Mouse (Mus musculus) forebrain, postnatal 0 days (tissue): Measurements from ENCODE around the gene Upk1a. TPM values are rescaled to one million over a fixed set of nuclear protein-coding genes. Genes with fewer than 3 reads are reported as not detected.
A peak's percentile ranks its signal among the peaks of the same experiment; 100 is the strongest.

Experiments
- ATAC-seq: fragments of 200-750 bp; cut with Nextera tagmentation; 2 replicates; pipeline ENCODE4 v1.8.0; 2017; ENCODE audit warnings: mild to moderate bottlenecking, moderate library complexity
- DNase-seq: peaks from one replicate; pipeline ENCODE4 v3.0.0-alpha.2; 2015
- H3K27ac ChIP-seq: fragments of 300-500 bp; sonication (generic); 2 replicates; pipeline ENCODE4 v1.5.1; 2014; ENCODE audit warnings: low read depth, mild to moderate bottlenecking, antibody characterized with exemption, low read length, moderate library complexity, mixed read lengths
- H3K27me3 ChIP-seq: fragments of 300-500 bp; sonication (generic); 2 replicates; pipeline ENCODE4 v1.6.1; 2014; ENCODE audit warnings: mild to moderate bottlenecking, low read length, mixed read lengths; ENCODE audit not compliant: insufficient read depth
- H3K36me3 ChIP-seq: fragments of 300-500 bp; sonication (generic); 2 replicates; pipeline ENCODE4 v1.6.1; 2014; ENCODE audit warnings: mild to moderate bottlenecking, moderate library complexity; ENCODE audit not compliant: insufficient read depth
- H3K4me1 ChIP-seq: fragments of 300-500 bp; sonication (generic); 2 replicates; pipeline ENCODE4 v1.6.1; 2014; ENCODE audit warnings: antibody characterized with exemption; ENCODE audit not compliant: insufficient read depth
- H3K4me2 ChIP-seq: fragments of 300-500 bp; sonication (generic); 2 replicates; pipeline ENCODE4 v1.6.1; 2014; ENCODE audit warnings: low read depth, mild to moderate bottlenecking, moderate library complexity
- H3K4me3 ChIP-seq: fragments of 300-500 bp; sonication (generic); 2 replicates; pipeline ENCODE4 v1.5.1; 2014; ENCODE audit warnings: low read depth, low read length, mixed read lengths
- H3K9ac ChIP-seq: fragments of 300-500 bp; sonication (generic); 2 replicates; pipeline ENCODE4 v1.6.1; 2014; ENCODE audit warnings: mild to moderate bottlenecking
- H3K9me3 ChIP-seq: fragments of 300-500 bp; sonication (generic); 2 replicates; pipeline ENCODE4 v1.6.1; 2016; ENCODE audit warnings: low read length
- CTCF ChIP-seq: sonication (generic); IDR thresholded peaks from 2 replicates; pipeline ENCODE4 v1.5.1; 2016; ENCODE audit warnings: antibody characterized with exemption, control low read depth, low read depth
- WGBS: fragments of 180-500 bp; shearing (Covaris S2); extraction: QIAGEN DNeasy Blood & Tissue Kit; methylation state at CpG from one replicate; pipeline ENCODE4 v1.1.7; 2014; 5-methylcytosine and 5-hydroxymethylcytosine counted together
- polyA plus RNA-seq: library from polyadenylated mRNA; unstranded; fragments of >200 nt; fragmentation: Nextera tagmentation; extraction: Ambion mirVana; gene quantifications from 2 replicates; pipeline ENCODE4 v1.2.1, GENCODE M21; 2015
- total RNA-seq: library from RNA; depleted of rRNA; stranded (reverse); fragments of >200 nt; gene quantifications from 2 replicates; pipeline ENCODE4 v1.2.3, GENCODE M21; 2014

Upk1a gene
- total and polyA plus RNA-seq, 2 experiments from 2014 or later: 0.29 to 0.42 TPM

- 71% methylated on average over 2 of the region's 2 CpGs for WGBS
- H3K4me1 ChIP-seq: no peaks in the 10 kb centered on the region
- H3K4me3 ChIP-seq: no peak overlapping the region
- H3K27ac ChIP-seq: no peak overlapping the region
- no peaks in the 10 kb centered on the region for H3K9me3 ChIP-seq
- no peak; the same call in 1 of the 2 replicates for TF ChIP-seq CTCF
- no peaks in the 10 kb centered on the region for H3K27me3 ChIP-seq
- DNase-seq: no peak
- peaks cover 32% of the 10 kb centered on the region; the same call in 1 of the 2 replicates for H3K36me3 ChIP-seq
- no peak overlapping the region for H3K4me2 ChIP-seq
- H3K9ac ChIP-seq: no peak overlapping the region
- ATAC-seq: no peak
Measured at GRCm38 (mm10) chr7:30614454-30614853, 1.8 kb upstream of the Upk1a start.

GRCm38 (mm10) chr7:30613529-30614112 is 974 bp upstream of the Upk1a start:
- TF ChIP-seq CTCF: peak; percentile 64
- H3K9me3 ChIP-seq: no peaks in the 10 kb centered on the region
- H3K36me3 ChIP-seq: peaks cover 24% of the 10 kb centered on the region; the same call in 1 of the 2 replicates
- no peak overlapping the region for H3K27ac ChIP-seq
- H3K4me2 ChIP-seq: no peak overlapping the region
- H3K4me1 ChIP-seq: no peaks in the 10 kb centered on the region
- no peak overlapping the region for H3K9ac ChIP-seq
- DNase-seq (peak; percentile 27), ATAC-seq (no peak)
- 21% methylated on average over 14 of the region's 14 CpGs for WGBS
- no peaks in the 10 kb centered on the region for H3K27me3 ChIP-seq
- H3K4me3 ChIP-seq: no peak overlapping the region

GRCm38 (mm10) chr7:30610043-30610442 is 2.6 kb downstream of the Upk1a start:
- Histone ChIP-seq H3K9me3 (no peaks in the 10 kb centered on the region), H3K27me3 (no peaks in the 10 kb centered on the region), H3K4me1 (no peaks in the 10 kb centered on the region), H3K4me2 (no peak overlapping the region), H3K27ac (no peak overlapping the region), H3K36me3 (no peaks in the 10 kb centered on the region), H3K4me3 (no peak overlapping the region), H3K9ac (no peak overlapping the region)
- DNase-seq (no peak), ATAC-seq (no peak)
- TF ChIP-seq CTCF: no peak
- WGBS: 65% methylated on average over 7 of the region's 7 CpGs

GRCm38 (mm10) chr7:30608476-30608875 is 4.2 kb downstream of the Upk1a start:
- WGBS: 50% methylated on average over 16 of the region's 16 CpGs
- ATAC-seq: no peak

GRCm38 (mm10) chr7:30607706-30608309 is 4.8 kb downstream of the Upk1a start:
- no peaks in the 10 kb centered on the region for H3K27me3 ChIP-seq
- no peaks in the 10 kb centered on the region for H3K36me3 ChIP-seq
- ATAC-seq (peak; percentile 42; the same call in 1 of the 2 replicates), DNase-seq (no peak)
- peak; percentile 61 for TF ChIP-seq CTCF
- H3K9ac ChIP-seq: no peak overlapping the region
- H3K9me3 ChIP-seq: no peaks in the 10 kb centered on the region
- no peak overlapping the region for H3K27ac ChIP-seq
- H3K4me3 ChIP-seq: no peak overlapping the region
- no peaks in the 10 kb centered on the region for H3K4me1 ChIP-seq
- no peak overlapping the region for H3K4me2 ChIP-seq
- 29% methylated on average over 8 of the region's 8 CpGs for WGBS

More at GRCm38 (mm10) chr7:30608476-30608875, 4.2 kb downstream of the Upk1a start:
- no peak overlapping the region for H3K4me2 ChIP-seq
- no peak for TF ChIP-seq CTCF
- no peaks in the 10 kb centered on the region for H3K36me3 ChIP-seq
- no peaks in the 10 kb centered on the region for H3K4me1 ChIP-seq
- no peaks in the 10 kb centered on the region for H3K27me3 ChIP-seq
- no peak overlapping the region for H3K27ac ChIP-seq
- no peak for DNase-seq
- H3K9ac ChIP-seq: no peak overlapping the region
- H3K9me3 ChIP-seq: no peaks in the 10 kb centered on the region
- no peak overlapping the region for H3K4me3 ChIP-seq

GRCm38 (mm10) chr7:30604944-30605343 is 7.7 kb downstream of the Upk1a start:
- H3K9ac ChIP-seq: no peak overlapping the region
- DNase-seq (no peak), ATAC-seq (no peak)
- no peaks in the 10 kb centered on the region for H3K27me3 ChIP-seq
- WGBS: 86% methylated on average over 8 of the region's 8 CpGs
- no peak for TF ChIP-seq CTCF
- H3K9me3 ChIP-seq: no peaks in the 10 kb centered on the region
- no peaks in the 10 kb centered on the region for H3K36me3 ChIP-seq
- H3K4me1 ChIP-seq: 0 out of 2 replicates have a peak, but pooled peaks cover 4% of the 10 kb centered on the region
- no peak overlapping the region for H3K27ac ChIP-seq
- H3K4me3 ChIP-seq: no peak overlapping the region
- H3K4me2 ChIP-seq: no peak overlapping the region

- Histone ChIP-seq H3K9me3 (no peaks in the 10 kb centered on the region), H3K36me3 (no peaks in the 10 kb centered on the region), H3K9ac (no peak overlapping the region), H3K4me3 (no peak overlapping the region), H3K27ac (no peak overlapping the region), H3K4me1 (peaks cover 8% of the 10 kb centered on the region; the same call in 1 of the 2 replicates), H3K27me3 (no peaks in the 10 kb centered on the region), H3K4me2 (no peak overlapping the region)
- no peak for TF ChIP-seq CTCF
- no peak for DNase-seq
- ATAC-seq: no peak
- 60% methylated on average over 8 of the region's 8 CpGs for WGBS
Measured at GRCm38 (mm10) chr7:30604424-30604823, 8.2 kb downstream of the Upk1a start.
